Mouse (Mus musculus) gastrocnemius, adult 18-20 months (tissue): ENCODE results near the gene Uevld. TPM values are rescaled to one million over a fixed set of nuclear protein-coding genes. Genes with fewer than 3 reads are reported as not detected.
"Not testable (repeated sequence)": the region's sequence is repeated elsewhere in the genome, so short reads cannot be mapped to it uniquely, and the experiment has no call there.

Experiments used
- DNase-seq: peaks from one replicate; pipeline ENCODE4 v3.0.0; 2021; ENCODE audit warnings: low spot score
- long read RNA-seq, 2 experiments: library from polyadenylated mRNA; stranded (forward); transcript quantifications; one replicate each; pipeline ENCODE4 v2.0.0; 2021
- total RNA-seq, 2 experiments: library from RNA; stranded (reverse); gene quantifications; 2 replicates each; pipeline ENCODE4 v1.2.3; 2021

Gene Uevld
- total RNA-seq = 10 to 100 TPM; 10.5 to 11.5 TPM
- long read RNA-seq, experiment 1, full-length matches to known transcripts = 5 of 9 reads
- long read RNA-seq, experiment 1, partial matches to known transcripts = 1 of 9 reads
- long read RNA-seq, experiment 1, other reads (novel, unspliced or antisense) = 3 of 9 reads
- long read RNA-seq, experiment 2, full-length matches to known transcripts = 5 of 7 reads
- long read RNA-seq, experiment 2, partial matches to known transcripts = 0 of 7 reads
- long read RNA-seq, experiment 2, other reads (novel, unspliced or antisense) = 2 of 7 reads

DNA sequence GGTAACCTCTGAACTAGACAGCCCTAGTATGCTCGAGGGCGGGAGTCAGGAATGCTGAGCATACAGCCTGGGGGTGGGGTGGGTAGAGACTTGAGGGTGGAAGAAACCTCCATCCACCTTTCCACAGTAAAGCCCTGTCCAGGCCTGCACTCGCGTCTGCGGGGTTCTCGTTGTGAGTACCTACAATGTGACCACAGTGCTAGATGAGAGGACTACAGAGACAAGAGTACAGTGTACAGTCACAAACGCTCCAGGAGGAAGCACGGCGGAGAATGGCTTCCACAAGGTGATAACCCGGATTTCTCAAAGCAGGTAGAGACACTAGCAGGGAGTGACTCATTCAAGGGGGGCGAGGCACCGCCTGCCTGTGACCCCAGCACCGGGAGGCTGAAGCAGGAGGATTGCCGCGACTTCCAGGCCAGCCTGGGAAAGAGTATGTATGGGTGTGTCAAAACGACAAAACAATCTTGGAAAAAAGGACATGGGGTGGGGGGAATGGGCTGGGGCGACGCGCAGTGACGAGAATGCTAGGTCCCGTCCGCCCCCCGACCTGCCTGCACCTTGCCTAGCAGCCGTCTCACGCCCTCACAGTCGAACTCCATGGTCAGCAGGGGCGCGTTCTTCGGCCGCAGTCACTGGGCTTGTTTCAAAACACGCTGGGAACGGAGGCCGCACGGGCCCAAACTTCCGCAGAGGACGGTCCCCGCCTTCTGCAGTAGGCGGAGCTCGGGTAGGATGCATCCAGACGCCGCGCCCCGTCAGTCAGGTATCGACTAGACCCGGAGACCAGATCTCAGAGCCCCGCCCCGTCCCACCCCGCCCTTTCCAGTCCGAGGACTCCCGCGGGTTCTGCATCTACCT lies at the start of gene Uevld:
Uevld (minus strand) TSS at position 697 of the 861 bp plus-strand sequence.
- DNase-seq = peak; percentile 96

DNA sequence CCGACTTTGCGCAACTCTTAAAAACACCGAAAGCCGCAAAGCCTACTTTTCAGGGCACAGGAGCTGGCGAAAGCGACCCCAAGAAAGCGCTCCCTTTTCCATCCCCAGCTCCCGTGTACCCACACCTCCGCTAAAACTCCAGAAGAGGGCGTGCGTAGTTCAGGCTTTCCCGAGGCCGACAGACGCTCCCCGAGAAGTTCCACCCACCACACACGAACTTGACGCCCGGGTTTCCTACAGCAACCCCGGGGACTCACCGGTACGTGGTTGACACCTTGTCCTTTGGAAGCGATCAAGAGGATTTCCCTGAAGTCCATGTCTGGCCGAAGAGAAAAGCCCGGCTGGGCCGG lies 49.5 kb upstream of the Uevld start:
- no peak for DNase-seq

DNA sequence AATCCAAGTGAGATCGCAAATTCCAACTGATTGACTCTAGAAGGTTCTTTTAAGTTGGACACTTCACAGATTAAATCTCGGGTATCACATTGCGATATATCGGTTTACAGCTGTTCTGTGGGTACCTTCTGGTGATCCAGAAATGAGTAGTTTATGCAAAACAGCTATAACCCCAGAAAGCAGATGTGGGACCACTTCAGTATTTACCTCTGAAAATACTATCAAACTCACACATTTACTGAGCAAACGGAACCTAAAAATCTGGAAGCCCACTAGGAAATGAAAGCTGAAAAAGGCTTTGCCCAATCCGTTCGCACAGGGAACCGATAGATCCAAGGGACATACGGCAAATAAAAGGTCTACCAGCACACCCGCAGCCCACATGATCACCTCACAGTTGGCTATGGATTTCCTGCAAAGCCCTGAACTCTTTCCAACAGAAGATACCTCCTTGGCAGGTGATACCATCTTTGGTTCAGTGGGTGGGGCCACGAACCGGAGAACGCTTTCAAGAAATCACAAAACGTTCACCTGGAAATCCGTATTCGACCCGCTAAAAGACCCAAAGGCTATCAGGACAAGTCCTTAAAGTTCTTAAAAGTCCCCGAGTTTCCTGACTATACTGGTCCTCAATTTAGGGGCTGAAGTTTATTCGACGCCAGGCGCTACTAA lies 48.9 kb upstream of the Uevld start:
- DNase-seq = no peak

DNA sequence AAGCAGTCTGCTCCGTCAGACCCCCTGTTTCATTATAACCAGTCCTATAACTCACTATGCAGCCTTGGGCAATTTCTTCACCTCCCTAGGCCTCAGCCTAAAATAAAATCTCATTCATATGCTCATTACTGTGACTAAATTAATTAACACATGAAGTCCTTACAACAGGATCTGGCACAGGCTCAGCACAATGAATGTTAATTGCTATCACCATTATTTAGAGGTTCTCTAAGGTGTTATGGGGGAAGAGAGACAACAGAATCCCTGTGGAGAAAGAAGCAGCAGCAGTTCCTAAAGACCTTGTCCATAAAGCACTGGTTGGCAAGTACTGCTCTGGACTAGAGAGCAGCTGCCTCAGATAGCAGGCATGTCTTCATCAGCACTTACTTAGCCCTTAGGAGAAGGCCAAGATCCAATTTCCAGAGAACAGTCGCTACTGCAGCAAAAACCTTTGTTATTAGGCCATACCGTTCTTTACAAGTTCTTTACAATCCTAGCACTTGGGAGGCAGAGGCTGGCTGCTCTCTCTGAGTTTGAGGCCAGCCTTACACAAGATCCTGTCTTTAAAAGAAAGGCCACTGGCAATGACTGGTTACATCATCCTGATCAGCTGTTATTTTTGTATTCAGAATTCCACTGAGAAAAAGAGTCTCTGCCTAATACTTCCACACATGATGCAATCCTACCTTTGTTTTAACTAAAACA lies 45.2 kb upstream of the Uevld start:
- no peak for DNase-seq

DNA sequence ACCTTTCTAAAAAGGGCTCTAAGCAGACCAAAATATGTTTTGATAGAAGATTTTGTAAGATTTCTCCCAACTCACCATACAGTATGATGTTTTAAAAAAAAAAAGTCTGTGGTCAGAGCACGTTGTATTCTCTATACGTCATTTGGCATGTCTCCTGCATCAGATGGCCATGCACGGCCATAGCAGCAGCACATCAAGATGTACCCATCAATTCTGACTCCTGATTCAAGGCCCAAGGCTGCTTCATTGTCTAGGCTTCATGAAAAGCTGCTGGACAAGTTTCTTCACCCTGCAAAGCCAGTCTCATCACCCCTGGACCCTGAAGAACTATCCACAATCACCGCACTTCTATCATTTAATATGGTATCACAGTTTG lies 43.6 kb upstream of the Uevld start:
- no peak for DNase-seq

DNA sequence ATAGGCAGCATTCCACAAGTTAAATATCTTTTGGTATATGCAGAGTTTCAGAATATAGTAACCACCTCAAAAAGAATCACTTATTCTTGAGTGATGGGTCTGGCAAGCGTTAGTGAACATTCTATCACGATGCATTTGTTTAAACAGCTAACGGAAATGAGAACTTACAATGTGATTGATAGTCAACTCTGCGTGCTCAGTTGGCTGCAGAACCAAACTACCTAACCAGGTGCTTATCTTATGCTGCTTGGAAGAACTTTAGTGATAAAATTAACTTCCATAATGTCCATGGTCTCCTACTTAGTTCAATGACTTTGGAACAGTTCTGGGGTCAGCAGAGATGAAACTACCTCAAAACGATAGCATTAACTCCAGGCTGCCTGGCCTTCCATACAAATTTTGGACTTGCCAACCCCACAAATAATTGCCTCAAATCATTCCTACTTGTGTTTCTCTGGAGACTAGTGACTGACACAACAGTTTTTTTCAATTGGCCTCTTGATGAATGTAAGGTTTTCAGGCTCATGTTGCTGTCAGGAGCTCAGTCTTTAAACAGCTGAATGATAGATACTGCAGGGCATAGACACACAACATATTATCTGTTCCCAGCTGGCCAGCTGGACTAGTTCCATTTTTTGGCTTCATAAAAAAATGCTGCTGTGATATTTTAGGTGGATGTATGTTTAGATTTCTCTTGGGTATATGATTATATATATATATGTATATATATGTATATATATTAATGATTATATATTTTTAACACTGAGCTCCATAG lies 43.0 kb upstream of the Uevld start:
- no peak for DNase-seq

DNA sequence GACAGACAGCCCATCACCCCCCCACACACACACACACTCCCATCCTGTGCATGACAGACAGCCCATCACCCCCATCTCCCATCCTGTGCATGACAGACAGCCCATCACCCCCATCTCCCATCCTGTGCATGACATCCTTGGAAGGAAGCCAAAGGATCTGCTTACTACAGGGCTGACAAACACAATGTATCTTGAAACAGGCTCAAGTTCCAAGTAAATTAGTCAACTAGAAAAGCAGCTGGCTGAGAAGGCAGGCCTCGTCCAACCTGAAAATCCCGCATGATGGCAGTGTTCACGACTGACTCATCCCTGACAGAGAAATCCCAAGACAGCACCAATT lies 42.3 kb upstream of the Uevld start:
- DNase-seq = no peak

DNA sequence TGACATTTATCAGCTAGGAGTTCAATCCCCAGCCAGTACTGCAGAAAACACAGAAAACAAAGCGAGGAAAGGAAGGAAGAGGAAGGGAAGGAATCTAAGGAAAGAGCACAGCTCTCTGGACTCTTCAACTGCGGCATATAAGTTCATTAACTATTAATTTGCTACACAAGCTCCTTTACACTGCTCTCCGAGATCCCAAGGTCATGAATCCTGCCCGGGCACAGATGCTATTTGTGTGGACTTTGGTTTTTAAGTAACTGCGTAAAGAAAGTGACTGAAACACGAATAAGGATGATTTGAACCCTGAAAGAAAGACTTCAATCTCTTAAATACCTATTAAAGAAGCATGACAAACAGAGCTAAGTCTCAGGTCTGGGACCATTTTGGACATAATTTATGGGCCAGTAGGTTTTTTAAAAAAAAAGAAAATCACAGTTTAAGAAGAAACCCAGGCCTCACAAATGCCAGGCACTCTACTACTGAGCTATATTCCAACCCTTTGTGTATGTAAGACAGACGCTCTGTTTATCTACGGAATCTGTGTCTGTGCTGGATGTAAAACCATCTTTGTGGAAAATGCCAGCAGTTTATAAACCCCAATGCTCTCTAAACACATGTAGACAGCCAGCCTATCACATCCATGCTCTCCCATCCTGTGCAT lies 41.8 kb upstream of the Uevld start:
- no peak for DNase-seq

DNA sequence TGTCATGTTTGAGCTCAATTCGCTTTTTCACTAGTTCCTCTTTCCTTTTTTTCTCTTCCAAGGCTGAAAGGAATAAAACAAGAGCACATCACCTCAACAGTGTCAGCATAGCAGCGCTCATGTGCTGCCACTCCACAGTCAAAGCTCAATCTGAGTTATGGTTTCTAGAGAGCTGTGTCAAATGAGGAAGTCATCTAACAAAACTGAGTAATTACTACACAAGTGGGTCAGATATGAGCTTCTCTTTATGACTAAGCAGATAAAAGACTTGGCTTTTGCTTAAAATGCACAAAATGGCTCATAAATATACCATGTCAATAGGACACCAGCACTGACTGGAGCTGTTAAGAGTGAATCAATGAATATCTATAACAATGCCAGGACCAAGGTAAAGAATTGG lies 40.6 kb upstream of the Uevld start:
- no peak for DNase-seq

DNA sequence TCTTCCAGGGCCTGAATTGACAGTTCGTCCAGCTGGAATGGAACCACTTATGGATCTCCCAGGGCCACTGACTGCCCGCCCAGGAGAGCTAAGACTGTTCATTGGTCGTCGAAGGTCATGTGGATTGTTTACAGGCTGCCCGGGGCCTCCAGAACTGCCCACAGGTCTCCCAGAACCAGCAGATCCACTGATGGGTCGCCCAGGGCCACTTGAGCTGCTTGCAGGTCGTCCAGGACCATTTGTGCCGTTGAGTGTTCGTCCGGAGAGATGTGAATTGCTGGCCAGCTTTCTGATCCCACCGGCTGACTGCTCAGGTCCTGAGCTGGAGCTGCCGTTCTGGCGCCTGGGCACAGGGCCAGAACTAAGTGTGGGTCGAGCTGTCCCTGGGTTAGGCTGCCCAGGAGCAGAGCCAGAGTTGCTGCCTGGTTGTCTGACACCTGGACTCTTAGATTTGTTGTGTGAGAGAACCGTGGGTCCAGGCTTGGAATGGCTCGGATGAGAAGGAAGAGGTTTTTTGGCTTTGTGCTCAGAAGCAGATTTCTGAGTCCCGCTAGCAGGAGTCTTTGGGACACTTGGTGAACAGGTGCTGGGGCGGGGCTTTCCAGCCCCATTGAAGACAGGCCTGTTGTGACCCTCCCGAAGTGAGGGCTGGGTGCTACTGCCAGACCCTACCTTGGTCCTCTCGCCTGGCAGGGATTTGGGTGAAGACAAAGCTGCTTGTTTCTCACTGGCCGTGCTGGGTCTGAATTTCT lies 39.5 kb upstream of the Uevld start:
- peak; percentile 33 for DNase-seq

DNA sequence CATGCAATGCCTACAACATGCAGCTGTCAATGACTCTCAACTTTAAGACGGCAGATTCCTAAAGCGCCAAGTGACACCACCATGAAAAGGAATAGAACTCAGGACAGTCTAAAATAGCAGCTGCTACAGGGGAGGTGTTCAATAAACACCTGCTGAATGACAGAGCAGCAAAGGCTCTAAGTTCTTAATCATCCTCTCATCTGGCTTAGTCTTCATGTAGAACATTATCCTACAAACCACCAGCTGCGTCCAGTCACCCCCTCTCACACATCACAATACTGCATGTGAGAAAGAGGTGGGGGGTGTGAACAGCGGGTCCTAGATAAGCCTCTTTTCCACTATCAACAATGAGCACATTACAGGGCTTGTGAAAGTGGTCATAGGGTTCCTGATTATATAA lies 38.7 kb upstream of the Uevld start:
- no peak for DNase-seq

DNA sequence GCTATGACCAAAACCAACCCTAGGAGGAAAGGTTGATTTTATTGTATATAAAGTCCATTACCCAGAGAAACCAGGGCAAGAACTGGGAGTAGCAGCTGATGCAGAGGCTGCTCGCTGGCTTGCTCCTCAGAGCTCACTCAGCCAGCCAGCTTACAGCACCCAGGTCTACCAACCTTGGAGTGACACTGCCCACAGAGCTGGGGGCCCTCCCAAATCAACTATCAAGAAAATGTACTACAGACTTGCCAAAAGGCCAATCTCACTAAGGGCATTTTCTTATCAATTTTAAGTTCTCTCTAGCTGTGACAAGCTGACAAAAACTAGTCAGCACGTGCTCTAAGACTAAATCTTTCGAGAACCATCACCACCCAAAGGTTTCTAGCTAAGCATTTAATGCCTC lies 37.2 kb upstream of the Uevld start:
- no peak for DNase-seq

DNA sequence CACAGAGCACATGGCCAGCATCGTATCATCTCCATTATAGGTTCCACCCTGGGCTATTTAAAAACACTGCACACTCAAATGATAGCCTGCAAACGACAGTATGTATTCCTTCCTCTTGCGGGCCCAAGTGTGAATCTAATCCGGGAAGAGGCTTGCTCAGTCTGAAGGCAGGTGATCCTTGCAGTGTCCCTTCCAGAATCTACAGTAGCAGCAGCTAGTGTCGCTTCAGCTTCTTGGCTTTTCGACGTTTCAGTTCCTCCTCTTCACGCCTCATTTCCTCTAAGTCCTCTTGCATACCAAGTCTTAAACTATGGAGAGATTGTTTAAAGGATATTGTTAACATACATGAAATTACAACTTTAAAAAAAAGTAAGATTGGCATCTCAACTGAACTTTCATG lies 34.8 kb upstream of the Uevld start:
- no peak for DNase-seq

DNA sequence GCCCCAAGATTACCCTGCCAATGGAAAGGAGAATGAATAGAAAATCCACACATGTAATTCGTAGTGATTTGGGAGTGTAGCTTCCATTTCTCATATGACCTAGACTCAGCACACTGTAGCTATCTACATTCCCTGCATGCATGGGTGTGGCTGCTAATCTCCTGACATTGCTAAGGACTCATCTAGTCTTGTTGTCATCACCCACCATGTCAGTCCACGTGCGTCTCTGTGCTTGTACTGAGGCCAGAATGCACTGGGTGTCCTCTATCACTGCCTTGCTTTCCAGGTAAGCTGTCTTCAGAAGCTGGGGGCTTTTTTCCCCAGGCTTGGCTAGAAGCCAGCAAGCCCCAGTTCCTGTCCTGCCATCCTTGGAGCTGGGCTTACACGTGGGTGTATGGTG lies 31.1 kb upstream of the Uevld start:
- DNase-seq = not testable (repeated sequence)

DNA sequence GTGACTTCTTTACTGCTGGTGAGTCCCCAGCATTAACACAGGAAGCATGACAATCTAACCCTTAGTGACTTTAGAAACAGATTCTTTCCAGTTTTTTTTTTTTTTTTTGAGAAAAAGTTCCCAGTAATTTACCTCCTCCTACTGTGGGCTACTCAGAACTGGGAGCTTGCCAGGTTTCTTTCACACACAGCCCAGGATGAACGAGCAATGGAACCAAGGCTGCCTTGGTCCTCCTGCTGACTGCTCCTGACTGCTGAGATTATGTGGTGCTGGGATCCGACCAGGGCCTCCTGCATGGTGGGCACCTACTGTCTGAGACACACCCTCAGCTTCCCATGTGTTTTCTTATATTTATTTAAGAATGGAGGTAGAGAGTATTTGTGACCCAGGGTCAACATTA lies 28.7 kb upstream of the Uevld start:
- DNase-seq = no peak

DNA sequence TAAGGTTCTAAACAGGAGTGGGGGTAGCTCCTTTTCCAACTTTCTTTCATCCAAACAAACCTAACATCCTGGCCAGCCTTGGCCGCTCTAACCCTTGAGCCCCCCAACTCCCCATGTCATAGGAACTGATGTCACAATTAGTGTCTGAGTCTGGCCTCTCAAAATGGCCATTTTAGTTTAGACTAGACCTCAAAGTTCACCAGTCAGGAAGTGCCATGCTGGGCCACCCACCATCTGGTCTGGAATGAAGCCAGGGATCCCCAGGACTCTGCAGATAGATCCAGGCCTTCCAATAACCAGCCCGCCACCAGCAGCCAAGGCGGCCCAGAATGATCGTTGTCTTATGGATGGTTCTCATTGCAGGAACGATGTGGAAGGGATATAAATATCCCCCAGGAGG lies 28.3 kb upstream of the Uevld start:
- no peak for DNase-seq

DNA sequence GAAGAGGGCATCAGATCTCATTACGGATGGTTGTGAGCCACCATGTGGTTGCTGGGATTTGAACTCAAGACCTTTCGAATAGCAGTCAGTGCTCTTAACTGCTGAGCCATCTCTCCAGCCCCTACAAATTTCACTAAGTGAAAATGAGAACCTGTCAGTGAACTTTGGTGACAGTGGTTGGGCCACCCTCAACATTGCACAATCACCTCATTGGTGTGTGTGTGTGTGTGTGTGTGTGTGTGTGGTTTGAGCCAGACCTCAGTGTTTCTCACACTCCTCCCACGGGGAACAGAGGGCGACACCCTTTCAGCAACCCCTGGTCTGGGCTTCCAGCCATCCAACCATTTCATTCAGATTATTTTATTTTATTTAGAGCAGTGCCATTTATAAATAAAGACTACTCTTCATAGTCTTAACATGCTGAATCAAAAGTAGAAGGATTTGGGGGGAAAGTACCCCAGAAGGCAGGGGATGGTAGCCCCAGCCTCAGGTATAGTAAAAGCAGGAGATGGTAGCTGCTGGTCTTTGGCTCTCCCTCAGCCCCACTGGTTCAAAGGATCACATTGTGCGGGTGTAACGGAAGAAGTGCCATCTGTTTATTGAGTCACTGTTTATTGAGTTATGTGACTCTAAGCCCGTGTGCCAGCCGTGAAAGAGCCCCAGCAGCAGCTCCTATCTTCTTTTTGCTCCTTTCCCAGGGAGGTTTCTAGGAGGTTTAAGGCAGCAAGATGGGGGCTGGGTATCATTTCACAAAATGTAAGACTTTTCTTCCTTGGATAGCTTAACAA lies 27.6 kb upstream of the Uevld start:
- DNase-seq = no peak

DNA sequence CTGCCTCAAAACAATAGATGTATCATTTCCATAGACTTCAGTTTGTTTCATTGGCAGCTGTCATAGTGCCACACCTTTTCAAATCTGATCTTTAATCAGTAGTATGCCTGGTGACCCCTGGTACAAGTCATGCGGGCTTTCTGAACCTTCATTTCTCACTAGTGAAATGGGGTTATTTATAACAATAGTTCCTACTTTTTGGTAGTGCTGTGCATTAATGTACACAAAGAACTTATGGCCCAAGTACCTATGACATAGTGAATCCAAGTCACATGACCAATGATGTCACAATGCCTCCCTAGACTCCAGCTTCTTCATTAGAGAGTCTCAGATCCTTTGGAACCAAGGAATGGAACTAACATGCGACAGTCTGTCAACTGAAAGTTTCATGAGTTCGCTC lies 25.0 kb upstream of the Uevld start, which contains the start of gene Gm9999:
Gm9999 (plus strand) TSS at position 301 of the 400 bp plus-strand sequence.
- DNase-seq = no peak

DNA sequence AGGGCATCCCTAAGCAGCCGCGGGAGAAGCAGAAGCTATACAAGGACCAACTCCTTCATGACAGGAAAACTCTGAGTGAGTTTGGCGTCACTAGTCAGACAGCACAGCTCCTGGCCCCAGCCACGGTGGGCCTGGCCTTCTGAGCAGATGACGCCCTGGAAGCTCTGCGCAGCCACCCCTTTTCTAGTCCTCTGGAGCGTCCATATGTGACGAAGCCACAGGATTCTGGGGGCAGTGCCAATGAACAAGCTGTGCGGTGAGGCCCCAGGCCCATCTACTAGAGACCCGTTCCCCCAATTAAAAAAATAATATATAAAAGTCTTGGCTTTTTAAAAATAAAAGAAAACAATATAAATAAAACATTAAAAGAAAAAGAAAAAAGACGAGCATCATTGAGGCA lies 17.1 kb upstream of the Uevld start:
- no peak for DNase-seq
